Mouse (Mus musculus): ENCODE measurements around the gene Lrrc31. TPM values are rescaled to one million over a fixed set of nuclear protein-coding genes. Genes with fewer than 3 reads are reported as not detected.

Gene Lrrc31
- polyA plus RNA-seq, 2 experiments = not detected

DNA sequence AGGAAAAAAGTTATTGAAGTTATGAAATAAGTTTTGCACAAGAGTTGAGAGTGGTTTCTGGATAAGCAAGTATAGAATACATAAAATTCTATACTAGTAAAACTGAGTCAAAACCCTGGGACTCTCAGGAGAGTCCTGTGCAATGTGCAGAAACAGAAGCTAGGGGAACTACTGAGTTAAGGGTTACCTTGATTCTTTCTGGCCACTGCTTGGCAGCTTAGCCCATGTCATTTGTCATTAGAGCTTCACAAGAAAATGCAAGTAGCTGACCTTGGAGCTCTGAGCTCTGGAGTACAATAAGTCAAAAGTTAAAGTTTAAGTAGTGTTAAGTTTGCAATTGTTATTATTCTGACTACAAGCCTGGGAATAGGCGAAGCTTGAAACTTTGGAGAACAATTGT, 13.7 kb upstream of the Lrrc31 start:
- H3K27ac ChIP-seq = no peak overlapping the region
- 57% methylated on average over 1 of the region's 1 CpGs for WGBS (ENCODE audit: insufficient replicate concordance)
- H3K36me3 ChIP-seq (replicated peaks; ENCODE audit: control insufficient read depth, insufficient read depth, low read depth) = no peaks in the 10 kb centered on the region
- H3K4me1 ChIP-seq (replicated peaks; ENCODE audit: control insufficient read depth in 2 of 2, insufficient read depth in 2 of 2, low read length in 1 of 2) = no peaks in the 10 kb centered on the region
- ATAC-seq (ENCODE audit: insufficient read depth) (no peak), DNase-seq (ENCODE audit: low read depth in 3 of 3, low spot score in 3 of 3) (no peak)
- no peaks in the 10 kb centered on the region for H3K27me3 ChIP-seq (ENCODE audit: control insufficient read depth, insufficient read depth, low read length)
- H3K4me2 ChIP-seq (ENCODE audit: low read depth) = no peak overlapping the region
- H3K9me3 ChIP-seq (ENCODE audit: control insufficient read depth, low read length) = no peaks in the 10 kb centered on the region
- no peak overlapping the region for H3K9ac ChIP-seq (replicated peaks)
- H3K4me3 ChIP-seq (ENCODE audit: insufficient read depth in 1 of 2, low read depth in 2 of 2, low read length in 2 of 2) = no peak overlapping the region
- TF ChIP-seq EP300 (IDR thresholded peaks at IDR 0.05; ENCODE audit: low read depth) (no peak), CTCF (IDR thresholded peaks at IDR 0.05; ENCODE audit: low read depth) (no peak)

DNA sequence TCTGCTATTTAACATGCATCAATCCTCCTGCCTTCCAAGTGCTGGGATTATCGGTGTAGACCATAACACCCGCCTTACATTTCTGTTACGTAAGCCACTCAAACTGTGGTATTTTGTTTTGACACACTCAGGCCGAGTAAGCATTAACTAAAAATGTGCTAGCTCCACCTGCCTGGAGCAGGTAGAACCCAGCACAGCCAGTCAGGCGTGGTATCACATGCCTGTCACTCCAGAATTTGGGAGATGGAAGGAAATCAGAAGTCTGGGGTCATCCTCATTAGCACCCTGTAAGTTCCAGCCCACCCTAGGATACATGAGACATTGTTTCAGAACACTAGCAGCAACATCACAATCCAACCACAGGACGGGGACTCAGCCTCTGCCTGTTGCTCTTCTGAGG, 10.5 kb upstream of the Lrrc31 start:
- H3K27ac ChIP-seq = no peak overlapping the region
- H3K9me3 ChIP-seq (ENCODE audit: control insufficient read depth, low read length) = no peaks in the 10 kb centered on the region
- no peak for ATAC-seq (ENCODE audit: insufficient read depth)
- no peaks in the 10 kb centered on the region for H3K36me3 ChIP-seq (replicated peaks; ENCODE audit: control insufficient read depth, insufficient read depth, low read depth)
- no peak overlapping the region for H3K4me3 ChIP-seq (ENCODE audit: insufficient read depth in 1 of 2, low read depth in 2 of 2, low read length in 2 of 2)
- TF ChIP-seq EP300 (IDR thresholded peaks at IDR 0.05; ENCODE audit: low read depth) = no peak
- no peak for TF ChIP-seq CTCF (IDR thresholded peaks at IDR 0.05; ENCODE audit: low read depth)
- 55% methylated on average over 6 of the region's 6 CpGs for WGBS (ENCODE audit: insufficient replicate concordance)
- no peak overlapping the region for H3K9ac ChIP-seq (replicated peaks)
- DNase-seq (ENCODE audit: low read depth in 3 of 3, low spot score in 3 of 3) = no peak
- no peaks in the 10 kb centered on the region for H3K27me3 ChIP-seq (ENCODE audit: control insufficient read depth, insufficient read depth, low read length)
- no peak overlapping the region for H3K4me2 ChIP-seq (ENCODE audit: low read depth)
- H3K4me1 ChIP-seq (replicated peaks; ENCODE audit: control insufficient read depth in 2 of 2, insufficient read depth in 2 of 2, low read length in 1 of 2) = 0 out of 4 replicates have a peak, but pooled peaks cover 3 to 4% of the 10 kb centered on the region in 2 experiments

DNA sequence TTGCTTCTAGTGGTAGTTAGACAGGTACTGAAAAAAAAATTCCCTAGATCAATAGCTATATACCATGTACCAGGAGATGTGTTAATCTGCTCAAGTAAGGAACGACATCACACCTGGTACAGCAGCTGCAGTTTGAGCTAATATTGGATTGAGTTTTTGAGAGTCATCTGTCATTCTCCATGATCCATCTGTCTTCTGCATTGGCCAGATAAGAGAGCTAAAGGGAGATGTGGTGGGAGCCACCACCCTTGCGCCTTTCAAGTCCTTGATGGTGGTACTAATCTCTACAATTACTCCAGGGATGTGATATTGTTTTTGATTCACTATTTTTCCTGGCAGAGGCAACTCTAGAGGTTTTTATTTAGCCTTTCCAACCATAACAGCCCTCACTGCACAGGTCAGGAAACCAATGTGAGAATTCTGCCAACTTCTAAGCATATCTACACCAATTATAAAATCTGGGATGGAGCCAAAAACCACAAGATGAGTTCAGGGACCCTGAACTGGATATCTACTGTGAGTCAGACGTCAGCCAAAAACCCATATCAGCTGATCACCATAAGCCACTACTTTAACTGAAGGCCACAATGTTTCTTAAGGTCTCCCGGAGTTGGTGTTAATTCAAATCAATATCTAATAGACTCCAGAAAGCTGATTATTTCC, 7.1 kb upstream of the Lrrc31 start:
- no peak; the same call in 1 of the 2 replicates for TF ChIP-seq EP300 (IDR thresholded peaks at IDR 0.05; ENCODE audit: low read depth)
- no peak for TF ChIP-seq CTCF (IDR thresholded peaks at IDR 0.05; ENCODE audit: low read depth)
- ATAC-seq (ENCODE audit: insufficient read depth) (peak; percentile 77), DNase-seq (ENCODE audit: low read depth in 3 of 3, low spot score in 3 of 3) (peak in 1 of 3 experiments; percentile 45)
- Histone ChIP-seq H3K27ac (no peak overlapping the region), H3K27me3 (ENCODE audit: control insufficient read depth, insufficient read depth, low read length) (no peaks in the 10 kb centered on the region), H3K9me3 (ENCODE audit: control insufficient read depth, low read length) (no peaks in the 10 kb centered on the region), H3K9ac (replicated peaks) (no peak overlapping the region), H3K4me2 (ENCODE audit: low read depth) (no peak overlapping the region), H3K4me1 (replicated peaks; ENCODE audit: control insufficient read depth in 2 of 2, insufficient read depth in 2 of 2, low read length in 1 of 2) (0 out of 4 replicates have a peak, but pooled peaks cover 3 to 4% of the 10 kb centered on the region in 2 experiments), H3K4me3 (ENCODE audit: insufficient read depth in 1 of 2, low read depth in 2 of 2, low read length in 2 of 2) (no peak overlapping the region), H3K36me3 (replicated peaks; ENCODE audit: control insufficient read depth, insufficient read depth, low read depth) (no peaks in the 10 kb centered on the region)
- WGBS (ENCODE audit: insufficient replicate concordance) = 15% methylated on average over 4 of the region's 4 CpGs

DNA sequence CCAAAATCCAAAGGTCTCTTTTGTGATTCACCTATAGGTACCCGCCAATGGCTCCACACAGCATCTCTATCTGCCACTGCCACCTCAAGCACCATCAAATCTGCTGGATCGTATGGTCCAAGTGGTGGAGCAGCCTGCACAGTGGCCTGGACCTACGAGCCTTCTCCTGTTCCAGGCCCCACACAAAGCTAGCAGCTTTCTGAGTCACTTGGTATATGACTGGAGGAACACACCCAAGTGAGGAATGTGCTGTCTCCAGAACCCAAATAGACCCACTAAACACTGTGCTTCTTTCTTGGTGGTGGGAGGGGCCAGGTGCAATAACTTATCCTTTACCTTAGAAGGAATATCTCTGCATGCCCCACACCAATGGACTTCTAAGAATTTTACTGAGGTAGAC, 6.3 kb upstream of the Lrrc31 start:
- Histone ChIP-seq H3K27ac (no peak overlapping the region), H3K4me3 (ENCODE audit: insufficient read depth in 1 of 2, low read depth in 2 of 2, low read length in 2 of 2) (no peak overlapping the region), H3K36me3 (replicated peaks; ENCODE audit: control insufficient read depth, insufficient read depth, low read depth) (no peaks in the 10 kb centered on the region), H3K4me2 (ENCODE audit: low read depth) (no peak overlapping the region), H3K9me3 (ENCODE audit: control insufficient read depth, low read length) (no peaks in the 10 kb centered on the region), H3K27me3 (ENCODE audit: control insufficient read depth, insufficient read depth, low read length) (no peaks in the 10 kb centered on the region), H3K4me1 (replicated peaks; ENCODE audit: control insufficient read depth in 2 of 2, insufficient read depth in 2 of 2, low read length in 1 of 2) (0 out of 4 replicates have a peak, but pooled peaks cover 3 to 4% of the 10 kb centered on the region in 2 experiments), H3K9ac (replicated peaks) (no peak overlapping the region)
- TF ChIP-seq CTCF (IDR thresholded peaks at IDR 0.05; ENCODE audit: low read depth) (no peak), EP300 (IDR thresholded peaks at IDR 0.05; ENCODE audit: low read depth) (no peak)
- ATAC-seq (ENCODE audit: insufficient read depth) (no peak), DNase-seq (ENCODE audit: low read depth in 3 of 3, low spot score in 3 of 3) (no peak)
- 58% methylated on average over 3 of the region's 3 CpGs for WGBS (ENCODE audit: insufficient replicate concordance)

DNA sequence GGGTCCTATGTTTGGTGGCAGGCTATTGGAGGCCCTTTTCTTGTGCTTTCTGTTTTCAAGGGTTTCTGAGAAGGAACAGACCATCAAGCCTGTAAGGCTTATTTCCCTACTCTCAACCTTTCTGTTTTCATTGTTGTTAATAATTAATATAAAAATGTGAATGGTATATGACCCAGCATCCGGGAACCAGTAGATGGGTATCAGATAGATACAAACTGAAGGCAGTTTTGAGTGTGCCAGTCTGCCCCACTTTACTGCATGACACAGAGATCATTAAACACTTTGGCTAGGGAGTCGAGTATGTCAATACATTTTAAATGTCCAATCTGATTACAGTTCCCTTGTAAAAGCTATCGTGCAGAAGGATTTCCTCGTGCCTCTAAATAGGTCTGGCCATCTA, 1.8 kb downstream of the Lrrc31 start:
- WGBS (ENCODE audit: insufficient replicate concordance) = 49% methylated on average over 4 of the region's 4 CpGs
- ATAC-seq (ENCODE audit: insufficient read depth) = no peak

More for the DNA sequence above, 1.8 kb downstream of the Lrrc31 start:
- H3K36me3 ChIP-seq (replicated peaks; ENCODE audit: control insufficient read depth, insufficient read depth, low read depth) = no peaks in the 10 kb centered on the region
- no peak overlapping the region for H3K4me2 ChIP-seq (ENCODE audit: low read depth)
- H3K27ac ChIP-seq = no peak overlapping the region
- no peaks in the 10 kb centered on the region for H3K4me1 ChIP-seq (replicated peaks; ENCODE audit: control insufficient read depth in 2 of 2, insufficient read depth in 2 of 2, low read length in 1 of 2)
- no peaks in the 10 kb centered on the region for H3K9me3 ChIP-seq (ENCODE audit: control insufficient read depth, low read length)
- no peaks in the 10 kb centered on the region for H3K27me3 ChIP-seq (ENCODE audit: control insufficient read depth, insufficient read depth, low read length)
- H3K4me3 ChIP-seq (ENCODE audit: insufficient read depth in 1 of 2, low read depth in 2 of 2, low read length in 2 of 2) = no peak overlapping the region
- TF ChIP-seq EP300 (IDR thresholded peaks at IDR 0.05; ENCODE audit: low read depth) (no peak), CTCF (IDR thresholded peaks at IDR 0.05; ENCODE audit: low read depth) (no peak)
- no peak overlapping the region for H3K9ac ChIP-seq (replicated peaks)
- no peak for DNase-seq (ENCODE audit: low read depth in 3 of 3, low spot score in 3 of 3)
